Mouse (Mus musculus) B cell, adult 2 months (primary cell): Measurements from ENCODE around the gene Frmpd1.

Experiments used
- DNase-seq, 2 experiments: peaks; one replicate each; pipeline ENCODE4 v3.0.0; 2022

The Frmpd1 gene

DNA sequence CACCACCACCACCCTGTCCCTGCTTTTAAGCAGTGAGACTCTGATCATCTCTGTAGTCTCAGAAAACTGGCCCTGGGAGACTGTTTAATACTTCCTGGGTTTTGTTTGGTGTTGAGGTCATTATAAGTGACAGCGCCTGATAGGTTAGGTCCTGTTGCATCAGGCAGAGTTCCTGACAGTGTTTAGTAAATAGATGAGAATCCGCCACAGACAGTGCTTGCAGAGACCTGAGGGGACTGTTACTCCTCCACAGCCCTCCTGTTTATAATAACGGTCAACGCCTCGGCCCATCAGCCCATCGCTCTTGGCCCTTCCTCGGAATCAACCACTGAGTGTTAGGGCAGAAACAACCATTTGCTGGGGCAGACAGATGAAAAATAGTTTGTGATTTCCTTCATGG is 57.5 kb downstream of the Frmpd1 start:
- no peak for DNase-seq

DNA sequence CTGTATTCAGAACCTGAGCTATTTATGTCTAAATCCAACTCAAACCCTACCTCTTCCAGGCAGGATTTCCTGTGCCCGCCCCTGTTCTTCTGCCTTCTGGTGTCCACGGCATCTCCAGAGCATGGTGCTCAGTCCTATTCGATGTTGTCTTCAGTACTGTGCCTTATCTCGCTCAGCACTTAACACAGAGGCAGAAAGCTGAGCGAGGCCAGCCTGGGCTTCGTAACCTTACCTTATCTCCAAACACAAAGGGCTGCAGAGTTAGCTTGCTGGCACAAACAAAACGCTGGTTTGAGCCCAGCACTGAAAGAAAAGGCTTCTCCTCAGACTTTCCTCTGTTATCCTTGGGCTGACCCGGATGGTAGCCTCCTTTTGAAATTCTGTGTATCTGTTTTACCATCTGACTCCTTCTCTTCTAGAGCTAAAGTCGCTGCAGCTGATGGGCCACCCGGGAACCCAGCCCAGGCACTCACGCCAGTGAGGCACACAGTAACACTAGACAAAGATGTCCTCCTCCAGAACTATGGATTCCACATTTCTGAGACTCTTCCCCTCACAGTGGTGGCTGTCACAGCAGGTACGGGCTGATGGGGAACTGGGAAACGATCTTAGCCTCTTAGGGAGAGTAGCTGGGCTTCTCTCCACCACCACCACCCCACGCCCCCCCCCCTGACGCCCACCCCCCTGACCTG is 58.7 kb downstream of the Frmpd1 start:
- no peak for DNase-seq

DNA sequence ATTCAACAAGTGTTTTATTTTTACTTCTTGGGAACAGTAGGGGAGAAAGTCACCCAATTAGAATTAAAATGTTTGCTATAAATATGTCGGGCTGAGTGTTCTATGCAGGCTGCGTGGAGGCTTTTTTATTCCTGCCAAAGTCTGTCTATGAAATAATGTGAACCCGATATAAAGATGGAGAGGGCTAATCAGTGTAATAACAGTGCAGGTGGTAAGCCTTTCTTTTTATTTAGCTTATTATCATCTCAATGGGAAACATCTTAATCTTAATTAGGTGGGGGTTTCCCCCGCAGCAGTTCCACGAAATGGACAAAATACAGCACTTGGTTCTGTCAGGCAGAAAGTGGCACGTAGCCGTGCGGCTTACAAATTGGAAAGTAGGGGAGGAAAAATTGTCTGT is 66.6 kb downstream of the Frmpd1 start:
- no peak for DNase-seq

GRCm38 (mm10) chr4:45252861-45253262 is 68.2 kb downstream of the Frmpd1 start:
- DNase-seq: no peak

DNA sequence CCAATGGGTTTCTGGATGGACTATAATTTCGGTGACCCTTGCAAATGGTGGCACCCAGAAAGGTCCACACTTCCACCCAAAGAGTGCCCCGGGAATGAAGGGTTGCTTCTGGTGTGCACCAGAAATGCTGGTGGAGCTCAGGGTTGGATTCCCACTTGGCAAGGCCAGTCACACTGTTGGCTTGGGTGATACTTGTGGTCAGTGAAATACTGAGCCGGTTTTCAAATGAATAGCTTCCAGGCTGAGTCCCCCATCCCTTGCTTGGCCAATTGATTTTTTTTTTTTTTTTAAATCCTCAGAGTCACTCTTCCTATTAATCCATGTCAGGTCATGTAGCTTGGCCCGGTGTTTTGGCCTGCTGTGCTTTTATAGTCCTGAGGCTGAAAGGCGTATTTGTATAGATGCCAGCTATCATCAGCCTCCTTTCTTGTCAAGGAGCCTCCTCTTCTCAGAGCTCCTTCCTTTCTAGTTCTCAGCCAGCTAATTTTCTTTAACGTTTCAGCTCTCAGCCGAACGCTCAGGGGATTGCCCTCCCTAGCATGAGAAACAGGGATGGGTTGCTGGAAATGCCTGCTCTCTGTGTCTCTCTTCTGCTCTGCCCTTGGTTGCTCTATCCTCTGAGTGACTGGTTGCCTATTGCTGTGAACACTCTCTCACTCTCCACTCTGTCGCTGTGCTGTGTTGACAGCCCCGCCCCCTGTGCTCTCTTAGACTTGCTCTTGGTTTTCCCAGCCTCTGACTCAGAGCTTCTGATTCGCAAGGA is 69.3 kb downstream of the Frmpd1 start:
- no peak for DNase-seq

DNA sequence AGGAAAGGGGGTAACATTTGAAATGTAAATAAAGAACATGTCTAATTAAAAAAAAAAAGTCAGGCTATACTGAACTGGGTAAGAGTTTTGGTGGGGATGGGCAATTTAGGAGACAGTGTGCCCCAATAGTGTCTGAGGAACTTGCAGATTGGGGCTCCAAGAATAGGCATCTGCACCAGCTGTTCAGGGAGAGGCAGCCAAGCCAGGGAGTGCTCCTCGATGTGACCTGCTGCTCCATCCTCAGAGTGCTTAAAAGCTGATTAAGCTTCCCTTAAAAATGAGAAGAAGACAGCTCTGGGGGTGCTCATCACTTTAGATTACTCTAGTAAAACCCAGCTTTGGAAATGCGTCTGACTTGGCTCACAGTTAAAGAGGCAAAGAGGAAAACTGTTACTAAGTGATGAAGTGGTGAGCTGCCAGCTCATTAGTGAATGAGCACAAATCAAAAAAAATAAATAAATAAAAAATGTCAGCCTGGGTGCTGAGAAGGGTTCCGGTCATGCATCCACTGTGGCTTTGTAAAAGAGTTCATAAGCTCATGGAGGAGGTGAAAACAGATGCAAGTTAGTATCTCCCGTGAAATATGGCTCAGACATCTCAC is 74.7 kb downstream of the Frmpd1 start:
- DNase-seq: no peak

DNA sequence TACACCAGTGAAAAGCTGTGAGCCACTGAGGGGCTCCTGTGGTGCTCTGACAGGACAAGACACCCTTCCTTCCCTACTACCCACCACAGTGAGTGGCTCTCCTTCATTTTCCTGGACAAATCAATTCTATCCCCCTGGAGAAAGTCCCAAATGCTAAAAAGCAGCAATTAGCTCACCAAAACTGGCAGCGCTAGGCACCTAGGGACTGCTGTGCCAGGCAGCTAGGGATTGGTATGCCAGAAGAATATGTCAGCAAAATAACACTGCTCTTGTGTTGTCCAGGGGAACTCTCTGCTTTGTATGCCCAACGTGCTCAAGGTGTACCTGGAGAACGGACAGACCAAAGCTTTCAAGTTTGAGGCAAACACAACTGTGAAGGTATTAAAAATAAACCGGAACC is 76.9 kb downstream of the Frmpd1 start:
- DNase-seq: no peak

GRCm38 (mm10) chr4:45267883-45268282 is 83.2 kb downstream of the Frmpd1 start:
- no peak for DNase-seq

GRCm38 (mm10) chr4:45271041-45271452 is 86.4 kb downstream of the Frmpd1 start:
- no peak for DNase-seq

GRCm38 (mm10) chr4:45275770-45276169 is 91.1 kb downstream of the Frmpd1 start:
- DNase-seq: no peak

GRCm38 (mm10) chr4:45279292-45279691 is 94.6 kb downstream of the Frmpd1 start:
- no peak for DNase-seq

DNA sequence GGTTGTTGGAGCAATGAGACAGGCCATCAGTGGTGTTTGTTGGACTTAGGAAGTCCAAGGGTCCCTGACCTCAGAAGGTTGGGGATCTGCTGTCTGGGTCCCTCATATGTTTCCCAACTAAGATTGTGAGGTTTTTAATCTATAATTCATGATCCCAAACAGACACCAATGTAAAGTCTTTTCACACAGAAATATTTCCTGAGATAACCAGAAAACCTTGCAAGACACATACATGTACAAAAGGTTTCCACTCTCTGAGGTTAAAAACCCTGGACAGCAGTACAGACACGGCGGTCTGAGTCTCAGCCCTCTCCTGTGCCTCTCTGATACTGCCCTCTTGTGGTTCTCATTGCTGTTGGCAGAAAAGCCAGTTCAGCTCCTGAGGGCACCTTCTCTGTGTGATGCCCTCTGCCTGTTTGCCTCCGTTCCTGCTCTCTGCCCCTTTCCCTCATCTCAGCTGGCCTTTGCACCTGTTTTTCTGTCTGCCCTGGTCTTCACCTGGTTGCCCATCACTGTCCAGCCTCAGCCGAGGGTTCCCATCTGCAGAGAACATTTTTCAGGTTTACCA is 95.4 kb downstream of the Frmpd1 start:
- peak; percentile 63 to 65 for DNase-seq

DNA sequence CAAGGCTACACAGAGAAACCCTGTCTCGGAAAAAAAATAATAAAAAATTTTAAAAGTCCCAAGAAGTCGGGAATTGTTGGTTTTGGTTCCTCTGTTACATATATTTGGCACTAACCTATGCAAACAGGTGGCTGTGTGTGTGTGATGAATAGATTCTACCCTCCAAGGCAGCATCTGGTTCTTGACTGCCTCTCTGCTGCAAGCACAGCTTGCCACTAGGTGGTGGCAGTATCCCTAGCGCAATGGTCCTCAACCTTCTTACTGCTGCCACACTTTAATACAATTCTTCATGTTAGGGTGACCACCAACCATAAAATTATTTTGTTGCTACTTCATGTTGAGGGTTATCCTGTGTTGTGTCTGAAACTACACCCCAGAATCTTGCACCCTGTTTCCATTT is 101.6 kb downstream of the Frmpd1 start:
- peak; percentile 22 to 25 for DNase-seq

DNA sequence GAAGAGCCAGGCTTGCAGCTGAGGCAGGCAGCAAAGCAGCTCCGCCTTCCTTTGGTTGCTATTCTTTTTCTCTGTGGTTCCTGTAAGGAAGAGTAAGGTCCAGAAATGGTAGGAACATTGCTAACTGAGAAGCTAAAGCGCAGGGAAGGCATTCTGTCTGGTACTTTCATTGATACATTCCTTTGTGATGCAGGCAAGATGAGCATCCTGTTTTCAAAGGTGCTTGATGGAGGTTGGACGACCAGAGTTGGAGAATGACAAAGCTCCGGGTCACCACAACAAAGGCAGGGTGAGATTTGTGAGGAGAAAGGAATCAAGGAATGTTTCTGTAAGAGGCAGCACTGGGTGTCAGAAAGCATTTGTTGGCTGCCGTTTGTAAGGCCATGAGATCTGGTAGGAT is 103.2 kb downstream of the Frmpd1 start:
- DNase-seq: no peak

DNA sequence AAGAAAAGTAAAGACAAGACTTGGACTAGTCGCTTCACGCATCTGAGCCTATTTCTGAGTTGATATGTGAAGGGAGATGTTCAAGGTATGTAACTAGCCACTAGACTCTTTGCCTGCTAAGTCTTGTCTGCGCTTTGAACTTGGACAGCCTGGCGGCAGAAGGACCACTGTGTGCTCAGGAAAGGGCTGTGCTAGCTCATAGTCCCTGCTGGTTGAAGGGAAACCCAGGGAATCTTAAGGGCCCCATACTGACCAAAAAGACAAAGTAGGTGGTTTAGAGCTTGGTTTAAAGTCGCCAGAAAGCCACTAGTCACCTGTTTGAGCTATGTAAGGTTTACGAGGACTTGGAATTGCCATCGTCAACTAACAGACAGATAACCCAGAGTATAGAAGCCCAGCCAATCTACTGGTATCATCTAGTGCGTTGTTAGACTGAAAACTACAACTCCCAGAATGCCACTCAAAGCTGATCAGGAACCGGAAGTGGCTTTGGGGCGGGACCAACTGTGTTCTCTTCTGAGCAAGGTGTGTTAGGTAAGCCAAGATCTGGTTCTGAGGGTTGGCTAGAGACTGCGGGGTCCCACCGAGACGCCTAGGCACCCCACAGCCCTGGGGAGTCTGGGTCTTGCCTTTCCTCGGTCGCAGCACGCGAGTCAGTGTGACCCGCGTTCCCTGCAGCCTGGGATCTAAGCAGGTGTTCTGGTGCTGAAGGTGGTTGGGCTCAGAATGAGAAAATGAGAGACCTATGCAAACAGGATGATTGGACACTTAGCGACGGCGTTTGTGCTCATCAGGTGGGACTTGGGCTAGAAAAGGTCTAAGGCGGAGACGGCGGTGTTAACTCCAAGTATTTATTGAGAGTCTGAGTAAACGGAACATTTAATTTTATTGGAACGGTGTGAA is 112.2 kb downstream of the Frmpd1 start, which contains the start of gene Trmt10b:
Gene Trmt10b (plus strand): TSS at position 466 of the 903 bp plus-strand sequence.
- peak; percentile 85 to 86 for DNase-seq

- DNase-seq: no peak
These were observed 120.9 kb downstream of the Frmpd1 start for GRCm38 (mm10) chr4:45305536-45305935.

DNA sequence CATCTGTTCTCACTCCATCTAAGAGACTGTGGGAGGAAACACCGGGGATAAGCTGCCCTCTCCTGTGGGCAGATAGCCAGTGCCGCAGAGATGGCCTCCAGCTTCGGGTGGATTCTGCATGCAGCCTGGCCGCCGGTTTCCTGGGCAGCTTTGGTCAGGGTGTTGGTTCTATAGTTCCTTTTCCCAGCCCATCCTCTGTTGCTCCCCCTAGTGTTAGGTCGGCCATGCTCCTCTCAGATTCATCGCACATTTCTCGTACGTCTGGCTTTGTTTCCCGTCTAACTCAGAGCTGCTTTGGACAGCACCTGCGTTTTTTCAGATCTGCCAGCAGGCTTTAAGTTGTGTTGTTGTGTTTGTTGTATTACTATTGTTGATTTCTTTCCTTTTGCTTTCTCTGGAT is 123.4 kb downstream of the Frmpd1 start:
- no peak for DNase-seq

DNA sequence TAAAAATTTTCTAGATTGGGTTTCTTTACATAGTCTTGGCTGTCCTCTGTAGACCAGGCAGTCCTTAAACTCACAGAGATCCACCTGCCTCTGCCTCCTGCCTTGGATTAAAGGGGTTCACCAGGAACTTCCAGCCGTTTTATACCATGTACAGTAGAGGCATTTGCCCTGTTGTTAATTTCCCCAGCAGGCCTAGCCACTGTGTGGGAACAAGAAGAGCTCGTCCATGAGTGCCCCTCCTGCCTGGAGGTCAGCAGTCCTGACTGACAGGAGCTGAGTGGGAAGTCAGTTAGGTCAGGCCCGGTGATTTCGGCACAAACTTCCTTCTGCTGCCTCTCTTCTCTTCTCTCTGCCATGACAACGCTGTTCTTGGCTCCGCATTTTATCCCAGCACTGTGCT is 123.9 kb downstream of the Frmpd1 start:
- no peak for DNase-seq

GRCm38 (mm10) chr4:45311056-45311455 is 126.4 kb downstream of the Frmpd1 start:
- no peak for DNase-seq

DNA sequence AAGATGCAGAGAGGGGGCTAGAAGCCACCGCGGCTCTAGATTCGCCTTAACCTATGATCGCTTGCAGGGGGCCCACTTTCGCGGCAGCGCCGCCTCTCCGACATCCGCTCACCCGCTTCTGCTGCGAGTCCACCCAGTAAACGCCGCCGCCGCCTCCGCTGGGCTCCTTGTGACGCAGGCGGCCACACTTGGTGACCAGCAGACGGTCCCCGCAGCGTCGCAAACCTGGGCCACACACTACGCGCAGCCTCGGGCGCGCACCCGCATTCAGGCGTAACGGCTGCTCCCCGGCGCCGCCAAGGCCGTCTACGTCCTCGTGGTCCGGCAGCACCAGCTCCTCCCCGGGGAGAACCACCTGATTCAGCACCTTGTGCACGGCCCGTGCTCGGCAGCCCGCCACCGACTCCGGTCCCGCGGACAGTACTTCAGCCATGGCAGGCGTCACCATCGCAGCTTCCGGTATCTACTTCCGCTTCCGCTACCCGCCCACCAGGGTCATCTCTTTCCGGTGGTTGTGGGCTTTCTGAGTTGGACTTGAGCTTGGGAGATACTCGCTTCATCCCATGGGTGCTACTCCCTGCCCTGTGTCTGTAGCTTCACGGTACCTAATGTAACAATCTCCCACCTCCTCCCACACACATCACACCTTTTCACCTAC is 135.6 kb downstream of the Frmpd1 start:
- peak; percentile 90 to 91 for DNase-seq

DNA sequence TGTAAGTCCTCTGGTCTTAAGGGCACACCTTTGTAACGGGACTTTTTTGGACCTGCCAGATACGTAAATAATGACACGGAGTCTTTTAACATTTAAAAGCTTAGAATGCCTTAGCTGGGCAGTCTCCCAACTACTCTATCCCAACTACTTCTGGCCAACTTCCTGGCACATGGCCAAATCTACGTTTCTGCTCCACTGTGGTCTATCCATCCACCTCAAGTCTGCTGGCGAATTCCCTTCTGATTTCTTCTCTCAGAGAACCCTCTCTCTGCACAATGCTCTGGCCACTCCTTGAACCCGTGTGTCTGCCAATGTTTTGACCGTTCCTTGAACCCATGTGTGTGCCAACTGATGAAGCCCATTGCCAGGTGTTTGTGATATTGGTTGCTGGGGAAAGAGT is 146.5 kb downstream of the Frmpd1 start:
- no peak for DNase-seq

DNA sequence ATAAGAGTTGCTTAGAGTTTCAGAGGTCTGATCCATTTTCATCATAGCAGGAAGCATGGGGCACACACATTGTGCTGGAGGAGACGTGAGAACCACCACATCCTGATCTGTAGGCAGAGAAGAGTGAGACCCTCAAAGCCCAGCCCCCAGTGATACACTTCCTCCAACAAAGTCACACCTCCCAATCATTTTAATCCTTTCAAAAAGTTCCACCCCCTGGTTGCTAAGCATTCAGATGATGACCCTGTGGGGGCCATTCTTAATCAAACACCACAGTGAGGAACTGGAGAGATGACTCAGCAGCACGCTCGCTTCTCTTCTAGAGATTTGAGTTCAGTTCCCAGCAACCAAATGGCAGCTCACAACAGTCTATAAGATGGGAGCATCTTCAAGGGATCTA is 147.8 kb downstream of the Frmpd1 start:
- DNase-seq: no peak
